Mouse (Mus musculus) cerebellum, adult 18-20 months (tissue): Measurements from ENCODE around the gene 1500015O10Rik.

Experiments
- DNase-seq, 2 experiments: peaks; one replicate each; pipeline ENCODE4 v3.0.0; 2021

The 1500015O10Rik gene

DNA sequence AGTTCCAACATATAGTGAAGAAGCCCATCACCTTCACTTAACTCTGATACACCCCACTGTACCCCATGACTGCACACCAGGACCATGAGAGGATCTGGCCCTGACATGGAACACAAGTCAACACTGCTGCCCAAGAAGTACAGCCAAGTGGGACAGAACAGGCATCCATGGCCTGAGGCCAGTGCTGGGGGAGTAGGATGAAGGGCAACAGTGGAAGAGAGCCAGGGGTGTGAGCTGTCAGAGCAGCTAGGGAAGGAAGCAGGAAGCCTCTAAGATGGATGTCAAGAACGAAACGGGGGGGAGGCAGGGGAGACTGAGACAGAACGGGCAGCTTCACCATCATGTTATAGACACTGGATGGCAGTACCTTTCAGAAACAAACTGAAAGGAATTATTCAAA is 45.7 kb downstream of the 1500015O10Rik start:
- peak; percentile 40 to 59 for DNase-seq

DNA sequence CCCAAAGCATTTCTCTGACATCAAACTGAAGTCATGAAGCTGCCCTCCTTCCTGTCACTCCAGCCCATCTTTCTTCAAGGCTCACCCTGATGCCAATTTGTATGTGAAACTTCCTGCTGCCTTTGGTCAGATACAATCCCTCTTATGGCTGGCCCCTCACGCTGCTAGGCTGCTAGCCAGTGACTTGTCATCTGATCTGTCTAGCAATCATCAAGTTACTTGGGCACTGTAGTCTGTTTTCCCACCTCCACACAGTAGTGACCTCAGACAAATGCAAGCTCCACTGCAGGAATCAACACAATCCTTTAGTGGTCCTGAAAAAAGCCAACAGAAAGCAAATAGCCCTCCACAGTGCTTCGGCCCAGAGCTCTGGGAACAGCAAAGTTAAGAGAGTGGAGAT is 50.8 kb downstream of the 1500015O10Rik start:
- no peak for DNase-seq

DNA sequence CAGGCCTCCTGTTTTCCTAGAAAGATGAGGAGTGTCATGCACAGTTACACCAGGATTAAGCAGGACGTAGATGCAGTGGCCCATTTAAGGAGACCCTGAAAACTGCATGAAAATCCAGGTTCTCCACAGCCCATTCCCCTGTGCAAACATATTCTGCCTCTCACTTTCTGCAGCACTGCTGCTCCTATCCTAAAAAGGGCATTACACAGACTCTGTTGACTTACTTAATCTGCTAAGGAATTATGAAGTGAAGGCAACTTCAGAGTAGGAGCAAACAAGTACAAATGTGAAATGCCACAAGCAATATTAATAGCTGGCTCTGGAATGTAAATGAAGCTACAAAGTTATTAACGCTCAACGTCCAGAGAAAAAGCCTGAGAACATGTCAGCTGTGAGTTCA is 51.3 kb downstream of the 1500015O10Rik start:
- DNase-seq = no peak

DNA sequence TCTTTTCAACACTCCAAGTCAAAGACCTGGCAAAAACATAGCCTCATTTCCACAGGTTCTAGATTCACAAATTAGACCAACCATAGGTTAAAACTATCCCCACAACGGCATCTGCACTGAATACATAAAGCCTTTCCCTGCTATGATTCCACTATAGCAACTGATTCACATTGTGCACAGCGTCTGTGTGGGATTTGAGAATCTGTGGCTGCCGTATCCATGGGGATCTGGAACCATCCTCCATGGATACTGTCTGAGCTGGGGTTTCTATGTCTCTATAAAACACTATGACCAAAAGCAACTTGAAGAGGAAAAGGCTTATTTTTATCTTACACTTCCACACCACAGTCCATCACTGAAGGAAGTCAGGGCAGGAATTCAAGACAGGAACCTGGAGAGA is 52.3 kb downstream of the 1500015O10Rik start:
- no peak for DNase-seq

DNA sequence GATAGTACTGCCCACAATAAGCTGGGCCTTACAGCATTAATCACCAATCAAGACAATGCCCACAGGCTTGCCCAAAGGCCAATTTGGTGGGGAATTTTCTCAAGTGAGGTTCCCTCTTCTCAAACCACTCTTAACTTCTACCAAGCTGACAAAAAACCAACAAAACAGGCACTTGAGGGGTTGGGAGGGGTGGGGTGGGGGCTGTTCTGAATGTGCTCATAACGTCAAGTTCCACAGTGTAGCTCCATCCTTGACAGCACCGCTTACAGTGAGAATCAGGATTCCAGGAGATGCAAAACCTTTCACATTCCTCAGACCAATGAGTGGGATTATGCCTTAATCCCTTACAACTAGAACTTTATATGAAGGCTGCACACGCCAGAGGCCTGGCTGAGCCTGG is 52.8 kb downstream of the 1500015O10Rik start:
- DNase-seq = no peak

DNA sequence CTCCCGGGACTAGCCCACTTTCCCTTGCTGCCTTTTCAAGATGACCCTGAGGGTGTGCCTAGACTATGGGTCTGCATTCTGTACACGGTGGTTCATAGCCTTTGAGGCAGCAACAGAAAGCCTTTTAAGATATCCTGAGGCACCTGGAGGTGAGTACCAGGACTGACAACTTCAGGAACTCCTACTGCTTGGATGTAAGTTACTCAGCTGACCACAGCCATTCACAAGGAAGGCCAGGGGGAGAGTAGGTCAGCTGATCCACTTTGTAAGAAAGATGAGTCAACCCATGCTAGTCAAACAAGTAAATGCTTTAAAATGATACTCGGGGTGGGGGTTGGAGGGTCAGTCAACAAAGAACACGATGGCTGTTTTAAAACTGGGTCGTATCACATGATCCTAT is 54.9 kb downstream of the 1500015O10Rik start:
- DNase-seq = no peak

DNA sequence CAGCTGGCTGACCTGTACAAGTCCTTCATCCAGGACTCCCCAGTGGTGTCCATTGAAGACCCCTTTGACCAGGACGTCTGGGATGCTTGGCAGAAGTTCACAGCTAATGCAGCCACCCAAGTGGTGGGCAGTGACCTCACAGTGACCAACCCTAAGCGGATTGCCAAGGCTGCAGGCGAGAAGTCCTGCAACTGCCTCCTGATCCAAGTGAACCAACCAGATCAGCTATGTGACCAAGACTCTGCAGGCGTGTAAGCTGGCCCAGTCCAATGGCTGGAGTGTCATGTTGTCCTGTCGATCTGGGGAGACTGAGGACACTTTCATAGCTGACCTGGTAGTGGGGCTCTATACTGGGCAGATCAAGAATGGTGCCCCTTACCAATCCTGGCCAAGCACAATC is 56.3 kb downstream of the 1500015O10Rik start:
- no peak for DNase-seq

DNA sequence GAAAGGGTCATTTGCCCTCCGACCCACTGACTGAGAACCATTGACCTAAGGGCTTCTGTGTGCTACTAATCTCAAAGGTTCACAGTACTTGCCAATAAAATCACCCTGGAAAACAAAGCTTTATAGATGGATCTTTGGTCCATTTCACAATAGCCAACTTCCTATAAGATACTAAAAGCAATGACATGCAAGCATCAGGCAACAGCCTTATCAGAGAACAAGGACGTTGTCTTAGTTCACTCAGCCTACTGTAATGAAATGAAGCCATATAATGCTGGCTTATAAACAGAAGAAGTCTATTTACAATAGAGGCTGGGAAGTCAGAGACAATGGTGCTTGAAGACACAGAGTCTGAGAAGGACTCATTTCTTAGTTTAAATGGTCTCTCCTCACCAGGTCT is 59.4 kb downstream of the 1500015O10Rik start:
- no peak for DNase-seq
